Mouse (Mus musculus): ENCODE data around the gene Sp6. TPM values are rescaled to one million over a fixed set of nuclear protein-coding genes. Genes with fewer than 3 reads are reported as not detected.

The Sp6 gene
- total and polyA plus RNA-seq, 3 experiments, result 10.1 to 65.5 (median 18.4) TPM

GRCm38 (mm10) chr11:96982859-96983258, 30.3 kb upstream of the Sp6 start, which contains the start of gene Sp2:
Sp2 (minus strand) TSS chr11:96982959.
- in situ Hi-C loops (cut with MboI; ENCODE audit: low pct_ligation_motif_present, low pct_unique_long_range_greater_than_20kb, low sequenced_read_pairs) (no loop called here), dilution Hi-C loops (cut with MboI; ENCODE audit: extremely low pct_ligation_motif_present, extremely low pct_unique_long_range_greater_than_20kb, low sequenced_read_pairs) (no loop called here)
- Histone ChIP-seq H3K9me3 (replicated peaks; ENCODE audit: low read length) (no peaks in the 10 kb centered on the region), H3K27me3 (replicated peaks) (no peaks in the 10 kb centered on the region), H3K9ac (ENCODE audit: insufficient read depth, low read depth) (peak within 1 kb of the TSS; percentile 2; the same call in 1 of the 2 replicates), H3K4me2 (ENCODE audit: insufficient read depth, low read depth, poor library complexity, severe bottlenecking) (peak within 1 kb of the TSS; percentile 22; the same call in 1 of the 2 replicates), H3K36me3 (replicated peaks in 1 of 2; ENCODE audit: control insufficient read depth in 1 of 2, insufficient read depth in 1 of 2, low read length in 1 of 2) (peaks cover 0 to 2% of the 10 kb centered on the region in 2 experiments), H3K27ac (ENCODE audit: insufficient read depth, low read depth) (no peak within 1 kb of the TSS), H3K4me3 (replicated peaks in 1 of 3; ENCODE audit: low read depth in 2 of 3, low read length in 2 of 3, poor library complexity in 1 of 3) (peak within 1 kb of the TSS; percentile 5 to 21 (median 7)), H3K79me2 (replicated peaks; ENCODE audit: control insufficient read depth, extremely low read depth, insufficient read depth, poor library complexity, severe bottlenecking) (no peaks in the 10 kb centered on the region), H3K4me1 (ENCODE audit: control insufficient read depth in 1 of 2, insufficient read depth in 2 of 2) (peaks cover 39 to 77% of the 10 kb centered on the region in 2 experiments)
- DNase-seq (ENCODE audit: extremely low read depth), result no peak
- TF ChIP-seq TBP (conservative IDR thresholded peaks at IDR 0.05; ENCODE audit: low read depth, low read length) (no peak), CHD1 (IDR thresholded peaks at IDR 0.05; ENCODE audit: low read depth, low read length) (no peak), EP300 (IDR thresholded peaks at IDR 0.05; ENCODE audit: low read length) (0 out of 2 replicates have a peak, but pooled peaks have one; percentile 4), KAT2A (IDR thresholded peaks at IDR 0.05; ENCODE audit: insufficient replicate concordance, low read length) (no peak), NELFE (IDR thresholded peaks at IDR 0.05; ENCODE audit: low read depth, low read length) (0 out of 2 replicates have a peak, but pooled peaks have one; percentile 18), MAZ (IDR thresholded peaks at IDR 0.05; ENCODE audit: low read depth, low read length) (no peak), SMC3 (IDR thresholded peaks at IDR 0.05; ENCODE audit: low read depth, low read length) (no peak)

- dilution Hi-C loops (cut with MboI; ENCODE audit: extremely low pct_ligation_motif_present, extremely low pct_unique_long_range_greater_than_20kb, low sequenced_read_pairs) (no loop called here), in situ Hi-C loops (cut with MboI; ENCODE audit: low pct_ligation_motif_present, low pct_unique_long_range_greater_than_20kb, low sequenced_read_pairs) (loop anchor here (5.0 kb wide), 1 partner anchor 37 kb away; no protein-coding TSS in a partner anchor)
- no peak for TF ChIP-seq CHD2 (IDR thresholded peaks at IDR 0.05; ENCODE audit: low read length)
- no peak for TF ChIP-seq ETS1 (conservative IDR thresholded peaks at IDR 0.05; ENCODE audit: low read depth, low read length)
- TF ChIP-seq MAZ (IDR thresholded peaks at IDR 0.05; ENCODE audit: low read depth, low read length), result no peak
- no peak for TF ChIP-seq MAX (IDR thresholded peaks at IDR 0.05; ENCODE audit: low read length)
- no peak for TF ChIP-seq ZC3H11A (IDR thresholded peaks at IDR 0.05; ENCODE audit: low read depth, low read length)
- no peak for TF ChIP-seq ZKSCAN1 (IDR thresholded peaks at IDR 0.05; ENCODE audit: borderline replicate concordance, low read depth, low read length)
- TF ChIP-seq ZMIZ1 (IDR thresholded peaks at IDR 0.05; ENCODE audit: low read depth, low read length), result no peak
- TF ChIP-seq POLR2AphosphoS2 (IDR thresholded peaks at IDR 0.05; ENCODE audit: low read depth, low read length), result no peak
- TF ChIP-seq IRF4 (IDR thresholded peaks at IDR 0.05; ENCODE audit: low read depth, low read length), result no peak
- TF ChIP-seq PAX5 (IDR thresholded peaks at IDR 0.05; ENCODE audit: low read length), result no peak
- TF ChIP-seq UBTF (IDR thresholded peaks at IDR 0.05; ENCODE audit: low read depth, low read length), result no peak
- no peak for TF ChIP-seq KAT2A (IDR thresholded peaks at IDR 0.05; ENCODE audit: insufficient replicate concordance, low read length)
- TF ChIP-seq SMC3 (IDR thresholded peaks at IDR 0.05; ENCODE audit: low read depth, low read length), result no peak
- no peak for TF ChIP-seq USF1 (IDR thresholded peaks at IDR 0.05; ENCODE audit: low read depth, low read length)
- TF ChIP-seq MAFK (IDR thresholded peaks at IDR 0.05; ENCODE audit: insufficient replicate concordance, low read length), result no peak
- no peak for TF ChIP-seq ELF1 (IDR thresholded peaks at IDR 0.05; ENCODE audit: low read depth, low read length)
- Histone ChIP-seq H3K4me3 (replicated peaks in 1 of 3; ENCODE audit: low read depth in 2 of 3, low read length in 2 of 3, poor library complexity in 1 of 3) (no peak overlapping the region), H3K9me3 (replicated peaks; ENCODE audit: low read length) (no peaks in the 10 kb centered on the region), H3K4me2 (ENCODE audit: insufficient read depth, low read depth, poor library complexity, severe bottlenecking) (no peak overlapping the region), H3K4me1 (ENCODE audit: control insufficient read depth in 1 of 2, insufficient read depth in 2 of 2) (peaks cover 44 to 84% of the 10 kb centered on the region in 2 experiments), H3K79me2 (replicated peaks; ENCODE audit: control insufficient read depth, extremely low read depth, insufficient read depth, poor library complexity, severe bottlenecking) (no peaks in the 10 kb centered on the region), H3K9ac (ENCODE audit: insufficient read depth, low read depth) (no peak overlapping the region), H3K36me3 (replicated peaks in 1 of 2; ENCODE audit: control insufficient read depth in 1 of 2, insufficient read depth in 1 of 2, low read length in 1 of 2) (peaks cover 0 to 2% of the 10 kb centered on the region in 2 experiments), H3K27me3 (replicated peaks) (no peaks in the 10 kb centered on the region), H3K27ac (ENCODE audit: insufficient read depth, low read depth) (peak overlapping the region; percentile 29; the same call in 1 of the 2 replicates)
- no peak for DNase-seq (ENCODE audit: extremely low read depth)
These were observed 28.3 kb upstream of the Sp6 start for GRCm38 (mm10) chr11:96984903-96985302.
